Mouse (Mus musculus) liver, postnatal 0 days (tissue): ENCODE results near the gene Prph2. TPM values are rescaled to one million over a fixed set of nuclear protein-coding genes. Genes with fewer than 3 reads are reported as not detected.

Source experiments
- ATAC-seq: fragments of 200-750 bp; cut with Nextera tagmentation; 2 replicates; pipeline ENCODE4 v1.8.0; 2017; ENCODE audit warnings: mild to moderate bottlenecking, moderate library complexity
- DNase-seq: peaks from one replicate; pipeline ENCODE4 v3.0.0-alpha.2; 2016
- H3K27ac ChIP-seq: fragments of 300-500 bp; sonication (generic); 2 replicates; pipeline ENCODE4 v1.5.1; 2014; ENCODE audit warnings: antibody characterized with exemption, moderate library complexity, mild to moderate bottlenecking, low read depth
- H3K27me3 ChIP-seq: fragments of 300-500 bp; sonication (generic); 2 replicates; pipeline ENCODE4 v1.6.1; 2014; ENCODE audit warnings: low read length, control low read depth, mixed read lengths; ENCODE audit not compliant: insufficient read depth
- H3K36me3 ChIP-seq: fragments of 300-500 bp; sonication (generic); replicated peaks from 2 replicates; pipeline ENCODE4 v1.6.1; 2014; ENCODE audit warnings: mild to moderate bottlenecking, control low read depth, low read length, moderate library complexity, mixed read lengths; ENCODE audit not compliant: insufficient read depth
- H3K4me1 ChIP-seq: fragments of 300-500 bp; sonication (generic); 2 replicates; pipeline ENCODE4 v1.6.1; 2014; ENCODE audit warnings: antibody characterized with exemption, mild to moderate bottlenecking, control low read depth; ENCODE audit not compliant: insufficient read depth
- H3K4me2 ChIP-seq: fragments of 300-500 bp; sonication (generic); 2 replicates; pipeline ENCODE4 v1.6.1; 2014; ENCODE audit warnings: low read depth, mild to moderate bottlenecking, low read length, moderate library complexity, mixed read lengths
- H3K4me3 ChIP-seq: fragments of 300-500 bp; sonication (generic); 2 replicates; pipeline ENCODE4 v1.5.1; 2014; ENCODE audit warnings: low read depth, low read length
- H3K9ac ChIP-seq: fragments of 300-500 bp; sonication (generic); replicated peaks from 2 replicates; pipeline ENCODE4 v1.6.1; 2014; ENCODE audit warnings: mild to moderate bottlenecking, moderate library complexity
- H3K9me3 ChIP-seq: fragments of 300-500 bp; sonication (generic); 2 replicates; pipeline ENCODE4 v1.6.1; 2016; ENCODE audit warnings: mild to moderate bottlenecking, control low read depth, low read length, mixed read lengths
- CTCF ChIP-seq: sonication (generic); IDR thresholded peaks from 2 replicates; pipeline ENCODE4 v1.5.1; 2016; ENCODE audit warnings: antibody characterized with exemption, low read depth
- EP300 ChIP-seq: IDR thresholded peaks from 2 replicates; pipeline ENCODE4 v1.6.1; 2016; ENCODE audit warnings: antibody characterized with exemption, low read depth, mild to moderate bottlenecking
- WGBS: fragments of 180-500 bp; shearing (Covaris S2); extraction: QIAGEN DNeasy Blood & Tissue Kit; methylation state at CpG from one replicate; pipeline ENCODE4 v1.1.7; 2014; ENCODE audit not compliant: insufficient replicate concordance; 5-methylcytosine and 5-hydroxymethylcytosine counted together
- polyA plus RNA-seq: library from polyadenylated mRNA; unstranded; fragments of >200 nt; fragmentation: Nextera tagmentation; extraction: Ambion mirVana; gene quantifications from 2 replicates; pipeline ENCODE4 v1.2.1, GENCODE M21; 2015

The Prph2 gene
- polyA plus RNA-seq, 1 experiment from 2014 or later: not detected

- H3K9me3 ChIP-seq: no peaks in the 10 kb centered on the region
- H3K4me2 ChIP-seq: peak overlapping the region; percentile 98
- peak overlapping the region; percentile 78 for H3K9ac ChIP-seq
- H3K27me3 ChIP-seq: no peaks in the 10 kb centered on the region
- no peaks in the 10 kb centered on the region for H3K36me3 ChIP-seq
- peak overlapping the region; percentile 88 for H3K4me3 ChIP-seq
- H3K27ac ChIP-seq: peak overlapping the region; percentile 96
- DNase-seq (peak; percentile 82), ATAC-seq (peak; percentile 26)
- TF ChIP-seq EP300 (no peak), CTCF (no peak)
- under 1% methylated on average over 44 of the region's 44 CpGs for WGBS
- H3K4me1 ChIP-seq: peaks cover 32% of the 10 kb centered on the region
Measured at GRCm38 (mm10) chr17:46889450-46890084, 20.7 kb upstream of the Prph2 start.

GRCm38 (mm10) chr17:46890116-46890815 lies 20.0 kb upstream of the Prph2 start, which contains the start of gene Tbcc:
TSS of gene Tbcc (plus strand) at chr17:46890684.
- under 1% methylated on average over 40 of the region's 40 CpGs for WGBS
- H3K9ac ChIP-seq: peak within 1 kb of the TSS; percentile 89
- no peaks in the 10 kb centered on the region for H3K27me3 ChIP-seq
- H3K9me3 ChIP-seq: no peaks in the 10 kb centered on the region
- H3K27ac ChIP-seq: peak within 1 kb of the TSS; percentile 96
- peak within 1 kb of the TSS; percentile 88 for H3K4me3 ChIP-seq
- peak; percentile 99 for DNase-seq
- peaks cover 29% of the 10 kb centered on the region for H3K4me1 ChIP-seq
- peak; percentile 92 for ATAC-seq
- H3K4me2 ChIP-seq: peak within 1 kb of the TSS; percentile 98
- no peaks in the 10 kb centered on the region for H3K36me3 ChIP-seq
- TF ChIP-seq EP300: no peak
- TF ChIP-seq CTCF: no peak

- peak overlapping the region; percentile 88 for H3K4me3 ChIP-seq
- DNase-seq (peak; percentile 54), ATAC-seq (peak; percentile 18)
- no peaks in the 10 kb centered on the region for H3K36me3 ChIP-seq
- peaks cover 23% of the 10 kb centered on the region for H3K4me1 ChIP-seq
- no peak for TF ChIP-seq CTCF
- no peak for TF ChIP-seq EP300
- no peaks in the 10 kb centered on the region for H3K9me3 ChIP-seq
- WGBS: 1% methylated on average over 59 of the region's 64 CpGs
- H3K27ac ChIP-seq: peak overlapping the region; percentile 79
- peak overlapping the region; percentile 89 for H3K9ac ChIP-seq
- no peaks in the 10 kb centered on the region for H3K27me3 ChIP-seq
- H3K4me2 ChIP-seq: peak overlapping the region; percentile 98
Measured at GRCm38 (mm10) chr17:46890843-46891594, 19.2 kb upstream of the Prph2 start.

GRCm38 (mm10) chr17:46895426-46895825 lies 14.8 kb upstream of the Prph2 start:
- 87% methylated on average over 9 of the region's 9 CpGs for WGBS
- DNase-seq: no peak
- Histone ChIP-seq H3K9me3 (no peaks in the 10 kb centered on the region), H3K9ac (no peak overlapping the region), H3K4me1 (peaks cover 19% of the 10 kb centered on the region), H3K27me3 (no peaks in the 10 kb centered on the region), H3K27ac (no peak overlapping the region), H3K4me3 (no peak overlapping the region), H3K36me3 (no peaks in the 10 kb centered on the region), H3K4me2 (no peak overlapping the region)
- ATAC-seq: no peak
- TF ChIP-seq CTCF (no peak), EP300 (no peak)

GRCm38 (mm10) chr17:46897221-46897950 lies 12.9 kb upstream of the Prph2 start:
- no peak for DNase-seq
- Histone ChIP-seq H3K36me3 (no peaks in the 10 kb centered on the region), H3K4me1 (peaks cover 5% of the 10 kb centered on the region), H3K9ac (no peak overlapping the region), H3K9me3 (no peaks in the 10 kb centered on the region), H3K4me2 (no peak overlapping the region), H3K27ac (no peak overlapping the region), H3K27me3 (no peaks in the 10 kb centered on the region), H3K4me3 (no peak overlapping the region)
- TF ChIP-seq EP300 (no peak), CTCF (no peak)
- 46% methylated on average over 13 of the region's 13 CpGs for WGBS
- no peak for ATAC-seq

- H3K4me1 ChIP-seq: no peaks in the 10 kb centered on the region
- H3K4me2 ChIP-seq: no peak overlapping the region
- no peak overlapping the region for H3K9ac ChIP-seq
- ATAC-seq (no peak), DNase-seq (no peak)
- no peaks in the 10 kb centered on the region for H3K27me3 ChIP-seq
- H3K27ac ChIP-seq: no peak overlapping the region
- no peak overlapping the region for H3K4me3 ChIP-seq
- WGBS: 62% methylated on average over 2 of the region's 2 CpGs
- no peaks in the 10 kb centered on the region for H3K36me3 ChIP-seq
- TF ChIP-seq CTCF: no peak
- no peak for TF ChIP-seq EP300
- H3K9me3 ChIP-seq: no peaks in the 10 kb centered on the region
Measured at GRCm38 (mm10) chr17:46900941-46901340, 9.3 kb upstream of the Prph2 start.
